Mouse (Mus musculus): ENCODE results near the gene Tnfaip2. TPM values are rescaled to one million over a fixed set of nuclear protein-coding genes. Genes with fewer than 3 reads are reported as not detected.

The Tnfaip2 gene
- total RNA-seq, 2 experiments from 2014 or later, result 121 to 456 TPM

Other genes starting within 250 kb of the Tnfaip2 start
- not detected in 2 replicates for gene Amn, start 171.4 kb upstream of the Tnfaip2 start, total RNA-seq (2015; ENCODE audit: low replicate concordance)
- not detected in 2 replicates for gene Amn, start 171.4 kb upstream of the Tnfaip2 start, total RNA-seq (2017; ENCODE audit: low replicate concordance)
- 0.58 and 10.9 TPM in 2 replicates for gene Cdc42bpb, start 64.8 kb upstream of the Tnfaip2 start, total RNA-seq (2015; ENCODE audit: low replicate concordance)
- gene Cdc42bpb, start 64.8 kb upstream of the Tnfaip2 start, total RNA-seq (2017; ENCODE audit: low replicate concordance), result 1.8 and 2.6 TPM in 2 replicates
- not detected in 2 replicates for gene Lbhd2, start 35.7 kb upstream of the Tnfaip2 start, total RNA-seq (2015; ENCODE audit: low replicate concordance)
- gene Lbhd2, start 35.7 kb upstream of the Tnfaip2 start, total RNA-seq (2017; ENCODE audit: low replicate concordance), result not detected in 2 replicates
- gene Exoc3l4, start 25.5 kb upstream of the Tnfaip2 start, total RNA-seq (2015; ENCODE audit: low replicate concordance), result not detected in 2 replicates
- not detected in 2 replicates for gene Exoc3l4, start 25.5 kb upstream of the Tnfaip2 start, total RNA-seq (2017; ENCODE audit: low replicate concordance)
- not detected in 2 replicates for gene Gm266, start 43.4 kb downstream of the Tnfaip2 start, total RNA-seq (2015; ENCODE audit: low replicate concordance)
- gene Gm266, start 43.4 kb downstream of the Tnfaip2 start, total RNA-seq (2017; ENCODE audit: low replicate concordance), result not detected in 2 replicates
- 1,226 and 1,283 TPM in 2 replicates for gene Eif5, start 95.5 kb downstream of the Tnfaip2 start, total RNA-seq (2015; ENCODE audit: low replicate concordance)
- gene Eif5, start 95.5 kb downstream of the Tnfaip2 start, total RNA-seq (2017; ENCODE audit: low replicate concordance), result 1,807 and 1,822 TPM in 2 replicates
- 124 and 158 TPM in 2 replicates for gene Mark3, start 132.1 kb downstream of the Tnfaip2 start, total RNA-seq (2015; ENCODE audit: low replicate concordance)
- 138 and 180 TPM in 2 replicates for gene Mark3, start 132.1 kb downstream of the Tnfaip2 start, total RNA-seq (2017; ENCODE audit: low replicate concordance)
- 6.9 and 9.4 TPM in 2 replicates for gene Ckb, start 229.9 kb downstream of the Tnfaip2 start, total RNA-seq (2015; ENCODE audit: low replicate concordance)
- gene Ckb, start 229.9 kb downstream of the Tnfaip2 start, total RNA-seq (2017; ENCODE audit: low replicate concordance), result 3.2 and 8.5 TPM in 2 replicates
- 3.1 and 5.6 TPM in 2 replicates for gene Trmt61a, start 235.6 kb downstream of the Tnfaip2 start, total RNA-seq (2015; ENCODE audit: low replicate concordance)
- 0.84 and 3.7 TPM in 2 replicates for gene Trmt61a, start 235.6 kb downstream of the Tnfaip2 start, total RNA-seq (2017; ENCODE audit: low replicate concordance)